Mouse (Mus musculus): ENCODE results near the gene Siah3. TPM values are rescaled to one million over a fixed set of nuclear protein-coding genes. Genes with fewer than 3 reads are reported as not detected.

Gene Siah3
- polyA plus RNA-seq, 1 experiment: not detected

DNA sequence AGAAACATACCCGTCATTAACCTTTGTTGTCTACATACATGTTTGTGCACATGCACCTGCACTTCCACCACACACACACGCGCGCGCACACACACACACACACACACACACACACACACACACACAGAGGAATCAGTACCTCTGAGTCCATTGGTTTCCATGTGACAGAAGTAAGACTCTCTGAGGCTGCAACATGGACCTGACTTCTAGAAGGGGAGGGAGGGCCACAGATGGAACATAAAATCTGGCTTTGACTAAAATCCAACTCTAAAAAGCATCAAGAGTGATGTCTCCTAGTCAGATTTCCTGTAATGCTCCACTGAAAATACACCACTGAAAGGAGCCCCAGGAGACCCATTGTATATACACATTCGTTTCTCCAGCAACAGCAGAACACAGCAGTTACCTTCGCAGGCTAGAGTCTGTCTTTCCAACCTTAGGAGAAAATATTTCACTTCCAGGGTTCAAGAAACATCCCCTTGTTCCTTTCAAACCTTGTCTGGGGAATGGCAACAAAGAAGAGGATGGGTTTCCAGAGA lies 75.1 kb downstream of the Siah3 start:
- H3K79me2 ChIP-seq (ENCODE audit: control insufficient read depth, insufficient read depth): no peaks in the 10 kb centered on the region
- peaks cover 26% of the 10 kb centered on the region for H3K27me3 ChIP-seq (ENCODE audit: control insufficient read depth, insufficient read depth, insufficient read length)
- H3K4me2 ChIP-seq (ENCODE audit: low read depth): no peak overlapping the region
- no peak for TF ChIP-seq POLR2A (IDR thresholded peaks at IDR 0.05; ENCODE audit: insufficient read length, low read depth)
- TF ChIP-seq POLR2AphosphoS2 (IDR thresholded peaks at IDR 0.05; ENCODE audit: insufficient read length, low read depth): no peak
- no peak for TF ChIP-seq SRF (IDR thresholded peaks at IDR 0.05; ENCODE audit: control insufficient read depth, insufficient read length, low read depth)
- TF ChIP-seq E2F4 (IDR thresholded peaks at IDR 0.05; ENCODE audit: insufficient read depth): no peak
- no peak for TF ChIP-seq TCF3 (IDR thresholded peaks at IDR 0.05; ENCODE audit: insufficient read length, low read depth)
- TF ChIP-seq CEBPB (IDR thresholded peaks at IDR 0.05; ENCODE audit: insufficient read depth, poor library complexity, severe bottlenecking): no peak
- no peak for TF ChIP-seq MAX (IDR thresholded peaks at IDR 0.05; ENCODE audit: low read depth)
- TF ChIP-seq MYOG (IDR thresholded peaks at IDR 0.05; ENCODE audit: control insufficient read depth in 1 of 3, insufficient read depth in 1 of 3, insufficient read length in 2 of 3, low read depth in 2 of 3): no peak
- TF ChIP-seq TCF12 (IDR thresholded peaks at IDR 0.05; ENCODE audit: insufficient read depth, poor library complexity, severe bottlenecking): no peak
- no peak for TF ChIP-seq USF1 (IDR thresholded peaks at IDR 0.05; ENCODE audit: low read depth)
- no peak for TF ChIP-seq MYOD1 (IDR thresholded peaks at IDR 0.05; ENCODE audit: control insufficient read depth in 1 of 3, insufficient read length in 2 of 3, low read depth in 2 of 3)
- no peak for TF ChIP-seq REST (IDR thresholded peaks at IDR 0.05; ENCODE audit: insufficient read depth, insufficient read length)
- H3K4me3 ChIP-seq: no peak overlapping the region
- H3K36me3 ChIP-seq (ENCODE audit: control insufficient read depth, insufficient read depth): no peaks in the 10 kb centered on the region
- H3ac ChIP-seq (ENCODE audit: control insufficient read depth, insufficient read length): no peak overlapping the region

DNA sequence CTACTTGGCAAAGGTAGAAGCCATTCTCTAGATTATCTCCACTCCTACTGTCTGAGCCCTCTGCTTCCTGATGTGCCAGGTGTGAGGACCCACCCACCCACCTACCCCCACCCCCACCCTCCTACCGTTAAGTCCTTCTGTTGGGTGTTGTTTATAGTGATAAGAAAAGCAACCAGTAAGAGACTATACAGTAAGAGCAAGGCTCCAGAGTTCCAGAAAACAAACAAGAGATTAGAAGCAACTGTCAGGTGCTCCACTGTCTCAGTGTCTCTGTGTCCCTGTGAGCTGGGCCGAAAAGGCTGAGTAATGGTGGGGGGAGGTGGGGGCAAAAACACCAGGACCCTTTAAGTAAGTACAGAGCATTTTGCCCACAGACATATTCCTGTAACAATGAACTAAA lies 83.4 kb downstream of the Siah3 start:
- H3K27me3 ChIP-seq (ENCODE audit: control insufficient read depth, insufficient read depth, insufficient read length): peaks cover 26% of the 10 kb centered on the region
- TF ChIP-seq MAX (IDR thresholded peaks at IDR 0.05; ENCODE audit: low read depth) (no peak), TCF3 (IDR thresholded peaks at IDR 0.05; ENCODE audit: insufficient read length, low read depth) (no peak), REST (IDR thresholded peaks at IDR 0.05; ENCODE audit: insufficient read depth, insufficient read length) (no peak), USF1 (IDR thresholded peaks at IDR 0.05; ENCODE audit: low read depth) (no peak), TCF12 (IDR thresholded peaks at IDR 0.05; ENCODE audit: insufficient read depth, poor library complexity, severe bottlenecking) (no peak), SRF (IDR thresholded peaks at IDR 0.05; ENCODE audit: control insufficient read depth, insufficient read length, low read depth) (no peak), CEBPB (IDR thresholded peaks at IDR 0.05; ENCODE audit: insufficient read depth, poor library complexity, severe bottlenecking) (no peak), MYOG (IDR thresholded peaks at IDR 0.05; ENCODE audit: control insufficient read depth in 1 of 3, insufficient read depth in 1 of 3, insufficient read length in 2 of 3, low read depth in 2 of 3) (no peak), POLR2A (IDR thresholded peaks at IDR 0.05; ENCODE audit: insufficient read length, low read depth) (no peak), POLR2AphosphoS2 (IDR thresholded peaks at IDR 0.05; ENCODE audit: insufficient read length, low read depth) (no peak), E2F4 (IDR thresholded peaks at IDR 0.05; ENCODE audit: insufficient read depth) (no peak)

DNA sequence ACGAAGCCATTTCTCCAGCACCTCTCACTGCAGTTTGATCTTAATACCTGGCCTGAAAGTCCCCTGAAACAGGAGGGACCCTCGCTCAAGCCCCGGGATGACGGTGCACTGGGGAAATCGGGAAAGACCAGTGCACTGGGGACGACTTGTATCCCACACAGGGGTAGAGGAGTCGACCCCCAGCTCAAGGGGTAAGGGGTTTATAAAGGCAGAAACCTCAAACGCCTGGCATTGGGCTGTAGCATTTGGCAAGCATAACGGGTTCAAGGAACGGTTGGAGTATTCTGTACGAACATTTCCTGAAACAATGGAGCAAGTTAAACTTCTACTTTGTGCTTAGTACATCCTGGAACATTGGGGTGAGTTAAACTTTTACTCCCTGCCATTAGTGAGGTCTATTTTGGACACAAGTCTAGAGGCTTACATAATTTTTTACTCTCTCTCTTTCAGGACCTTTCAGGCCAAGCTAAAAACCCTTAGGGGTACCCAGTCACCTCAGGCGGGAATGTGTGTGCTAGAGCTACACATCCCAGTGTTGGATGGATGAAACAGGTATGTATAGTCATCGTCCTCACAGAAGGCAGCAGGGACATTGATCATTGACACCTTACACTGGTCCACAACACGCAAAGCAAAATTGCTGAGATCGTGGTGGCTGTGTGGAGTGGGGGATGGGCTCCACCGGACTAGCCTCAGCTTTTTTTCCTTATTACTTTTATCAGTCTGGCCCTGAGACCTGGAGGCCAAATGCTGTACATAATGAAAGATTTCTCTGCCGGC lies 84.6 kb downstream of the Siah3 start:
- Histone ChIP-seq H3K4me3 (no peak overlapping the region), H3K36me3 (ENCODE audit: control insufficient read depth, insufficient read depth) (no peaks in the 10 kb centered on the region), H3ac (ENCODE audit: control insufficient read depth, insufficient read length) (no peak overlapping the region), H3K4me2 (ENCODE audit: low read depth) (no peak overlapping the region), H3K79me2 (ENCODE audit: control insufficient read depth, insufficient read depth) (no peaks in the 10 kb centered on the region), H3K27me3 (ENCODE audit: control insufficient read depth, insufficient read depth, insufficient read length) (peaks cover 30% of the 10 kb centered on the region)
- no peak for TF ChIP-seq POLR2AphosphoS2 (IDR thresholded peaks at IDR 0.05; ENCODE audit: insufficient read length, low read depth)
- TF ChIP-seq MYOD1 (IDR thresholded peaks at IDR 0.05; ENCODE audit: control insufficient read depth in 1 of 3, insufficient read length in 2 of 3, low read depth in 2 of 3): no peak

More for the DNA sequence above, 83.4 kb downstream of the Siah3 start:
- H3ac ChIP-seq (ENCODE audit: control insufficient read depth, insufficient read length): no peak overlapping the region
- no peaks in the 10 kb centered on the region for H3K79me2 ChIP-seq (ENCODE audit: control insufficient read depth, insufficient read depth)
- H3K4me2 ChIP-seq (ENCODE audit: low read depth): no peak overlapping the region
- no peak overlapping the region for H3K4me3 ChIP-seq
- H3K36me3 ChIP-seq (ENCODE audit: control insufficient read depth, insufficient read depth): no peaks in the 10 kb centered on the region

DNA sequence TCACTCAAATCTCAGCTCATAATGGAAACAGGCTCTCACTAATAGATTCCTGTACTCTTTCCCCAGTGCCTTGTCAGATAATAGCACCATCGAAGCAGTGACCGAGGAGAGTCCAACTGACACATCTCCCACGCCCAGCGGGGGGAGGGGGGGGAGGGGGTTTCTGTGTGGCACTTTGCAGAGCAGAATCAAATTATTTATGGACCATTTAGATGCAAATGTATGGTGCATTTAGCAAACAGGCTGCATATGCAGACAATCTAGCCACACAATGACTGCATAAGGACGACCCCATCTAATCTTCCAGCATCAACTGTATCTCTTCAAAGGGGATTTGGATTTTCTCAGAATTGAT lies 85.2 kb downstream of the Siah3 start:
- H3K79me2 ChIP-seq (ENCODE audit: control insufficient read depth, insufficient read depth): no peaks in the 10 kb centered on the region
- peaks cover 29% of the 10 kb centered on the region for H3K27me3 ChIP-seq (ENCODE audit: control insufficient read depth, insufficient read depth, insufficient read length)
- H3K36me3 ChIP-seq (ENCODE audit: control insufficient read depth, insufficient read depth): no peaks in the 10 kb centered on the region
- no peak overlapping the region for H3K4me3 ChIP-seq
- H3K4me2 ChIP-seq (ENCODE audit: low read depth): no peak overlapping the region
- H3ac ChIP-seq (ENCODE audit: control insufficient read depth, insufficient read length): no peak overlapping the region
- TF ChIP-seq CEBPB (IDR thresholded peaks at IDR 0.05; ENCODE audit: insufficient read depth, poor library complexity, severe bottlenecking) (no peak), USF1 (IDR thresholded peaks at IDR 0.05; ENCODE audit: low read depth) (no peak), REST (IDR thresholded peaks at IDR 0.05; ENCODE audit: insufficient read depth, insufficient read length) (no peak), SRF (IDR thresholded peaks at IDR 0.05; ENCODE audit: control insufficient read depth, insufficient read length, low read depth) (no peak), MYOD1 (IDR thresholded peaks at IDR 0.05; ENCODE audit: control insufficient read depth in 1 of 3, insufficient read length in 2 of 3, low read depth in 2 of 3) (no peak), MYOG (IDR thresholded peaks at IDR 0.05; ENCODE audit: control insufficient read depth in 1 of 3, insufficient read depth in 1 of 3, insufficient read length in 2 of 3, low read depth in 2 of 3) (no peak), POLR2AphosphoS2 (IDR thresholded peaks at IDR 0.05; ENCODE audit: insufficient read length, low read depth) (no peak), TCF12 (IDR thresholded peaks at IDR 0.05; ENCODE audit: insufficient read depth, poor library complexity, severe bottlenecking) (no peak), TCF3 (IDR thresholded peaks at IDR 0.05; ENCODE audit: insufficient read length, low read depth) (no peak), MAX (IDR thresholded peaks at IDR 0.05; ENCODE audit: low read depth) (no peak), POLR2A (IDR thresholded peaks at IDR 0.05; ENCODE audit: insufficient read length, low read depth) (no peak), E2F4 (IDR thresholded peaks at IDR 0.05; ENCODE audit: insufficient read depth) (no peak)

Data from myocyte (in vitro differentiated cells).